Mouse (Mus musculus): ENCODE data around the gene Olfr543.

DNA sequence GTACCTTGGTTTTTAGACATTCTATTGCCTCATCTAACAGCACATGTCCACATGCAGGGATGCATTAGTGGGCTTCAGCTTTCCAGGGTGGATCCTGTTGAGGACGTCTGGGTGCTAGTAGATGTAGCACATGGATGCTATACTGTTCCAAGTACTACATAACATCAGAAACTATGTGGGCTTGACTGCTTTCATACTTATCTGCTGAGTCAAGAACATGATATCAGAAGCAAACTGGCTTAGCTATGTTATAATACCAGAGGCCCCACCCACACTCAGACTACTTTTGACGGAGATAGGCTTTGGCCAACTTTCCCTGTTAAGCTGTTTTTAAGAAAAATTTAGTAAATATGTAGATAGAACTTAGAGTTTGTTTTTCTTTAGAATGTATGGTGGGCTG is 37.2 kb downstream of the Olfr543 start:
- TF ChIP-seq CTCF (IDR thresholded peaks at IDR 0.05; ENCODE audit: low read depth, low read length), result no peak
- TF ChIP-seq POLR2A (IDR thresholded peaks at IDR 0.05; ENCODE audit: extremely low read depth, insufficient read depth, low read length), result no peak
